Mouse (Mus musculus) WW6 (cell line): ENCODE data around the gene Eif2ak4.

ENCODE experiments used
- DNase-seq: peaks from one replicate; pipeline ENCODE4 v3.0.0-alpha.2; 2013; ENCODE audit warnings: low read depth, low spot score

The Eif2ak4 gene

DNA sequence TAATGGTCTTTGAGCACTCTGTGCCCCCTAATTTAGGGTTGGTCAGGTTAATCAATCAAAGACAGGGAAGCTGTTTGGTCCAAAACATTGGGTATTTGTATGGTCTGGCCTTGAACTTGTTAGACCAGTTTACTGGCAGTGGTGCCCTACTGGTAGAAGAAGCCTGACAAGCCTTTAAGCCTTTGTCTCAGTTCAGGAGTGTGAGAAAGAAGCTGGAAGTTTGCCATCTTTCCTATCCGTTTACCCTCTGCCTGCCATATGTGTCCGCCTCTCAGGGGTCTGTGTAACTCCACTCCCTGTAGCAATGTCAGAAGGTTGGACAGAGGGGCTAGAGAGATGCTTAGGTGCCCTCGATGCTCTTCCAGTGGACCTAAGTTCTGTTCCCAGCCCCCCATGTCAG, 76.0 kb downstream of the Eif2ak4 start:
- no peak for DNase-seq

DNA sequence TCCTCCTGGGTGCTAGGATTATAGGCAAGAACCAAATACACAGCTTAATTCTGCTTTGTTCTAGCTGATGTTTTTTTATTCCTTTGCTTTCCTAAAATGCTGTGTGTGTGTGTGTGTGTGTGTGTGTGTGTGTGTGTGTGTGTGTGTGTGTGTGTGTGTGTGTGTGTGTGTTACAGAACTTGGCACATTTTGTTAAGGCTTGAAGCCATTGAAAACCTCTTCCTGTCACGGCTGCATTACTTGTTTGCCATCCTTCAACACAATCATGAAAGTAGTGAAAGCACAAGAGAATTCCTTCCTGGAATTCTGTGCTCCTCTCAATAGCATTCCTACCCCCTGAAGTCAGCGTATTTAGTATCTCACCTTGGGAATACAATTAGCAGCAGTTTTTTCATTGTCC, 77.5 kb downstream of the Eif2ak4 start:
- DNase-seq = no peak

DNA sequence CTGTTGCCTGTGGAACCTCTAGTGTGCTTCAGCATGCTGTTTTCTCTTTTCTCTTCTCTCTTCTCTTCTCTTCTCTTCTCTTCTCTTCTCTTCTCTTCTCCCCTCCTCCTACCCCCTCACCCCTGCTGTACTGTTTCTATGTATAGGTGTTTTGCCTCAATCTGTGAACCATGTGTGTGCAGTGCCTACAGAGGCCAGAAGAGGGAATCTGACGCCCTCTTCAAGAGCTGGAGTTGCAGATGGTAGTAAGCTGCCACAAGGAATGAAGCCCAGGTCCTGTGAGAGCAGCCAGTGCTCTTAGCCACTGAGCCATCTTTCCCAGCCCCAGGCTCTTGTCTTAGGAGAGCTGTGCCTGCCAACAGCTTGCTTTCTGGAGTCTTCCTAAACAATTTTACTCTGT, 78.2 kb downstream of the Eif2ak4 start:
- DNase-seq = no peak

DNA sequence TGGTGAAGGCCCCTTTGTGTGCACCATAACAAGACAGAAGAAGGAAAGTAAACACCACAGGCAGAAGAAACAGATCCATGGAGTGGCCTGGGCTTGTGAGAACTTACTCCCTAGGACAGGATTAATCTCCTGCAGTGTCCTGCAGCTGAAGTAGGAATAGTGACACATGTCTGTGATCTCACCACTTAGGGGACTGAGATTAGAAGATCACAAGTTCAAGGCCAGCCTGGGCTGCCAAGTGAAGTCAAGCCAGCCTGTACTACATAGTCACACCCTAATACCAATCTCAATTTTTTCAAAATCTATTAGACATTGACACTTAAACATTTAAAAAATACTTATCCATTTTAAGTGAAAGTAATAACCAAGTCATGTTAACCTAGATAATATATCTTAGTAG, 79.9 kb downstream of the Eif2ak4 start:
- DNase-seq = no peak

- no peak for DNase-seq
Observed at GRCm38 (mm10) chr2:118478833-118479549, 90.6 kb downstream of the Eif2ak4 start.

DNA sequence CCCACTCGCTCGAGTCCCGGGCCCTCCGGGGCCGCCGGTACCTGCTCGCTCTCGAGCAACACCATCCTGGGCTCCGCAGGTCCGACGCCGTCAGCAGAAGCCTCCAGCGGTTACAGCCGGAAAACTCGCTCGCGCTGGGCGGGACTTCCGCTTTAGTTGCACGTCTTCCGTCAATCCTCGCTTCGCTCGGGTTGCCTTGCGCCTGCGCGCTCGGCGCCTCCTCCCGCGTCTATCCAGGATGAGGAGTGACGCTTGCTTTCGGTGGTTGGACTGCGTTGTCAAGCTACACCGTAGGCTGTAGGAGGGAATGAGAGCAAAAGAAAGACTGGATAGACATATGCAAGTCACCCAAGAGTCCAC, 91.1 kb downstream of the Eif2ak4 start, which contains the start of gene Srp14:
Gene Srp14 (minus strand): TSS at position 162 of the 360 bp plus-strand sequence.
- peak; percentile 91 for DNase-seq

DNA sequence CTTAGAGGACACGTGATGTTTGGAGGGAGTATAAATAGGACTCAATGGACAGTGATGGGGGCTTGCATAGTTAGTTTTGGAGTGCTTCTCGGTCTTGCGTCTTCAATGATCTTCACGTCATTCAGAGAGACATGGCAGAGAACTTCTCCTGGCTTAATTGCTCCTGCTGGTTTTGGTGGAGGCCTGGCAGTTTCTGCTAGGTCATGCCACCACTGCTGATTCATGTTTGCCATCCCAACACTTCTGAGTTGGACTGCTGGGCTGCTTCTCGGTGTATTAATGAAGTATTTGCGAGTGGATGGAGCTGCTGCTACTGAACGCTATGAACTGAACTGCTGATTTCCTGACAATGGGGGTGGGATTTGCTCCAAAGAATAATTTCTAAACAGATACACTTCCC, 92.5 kb downstream of the Eif2ak4 start:
- DNase-seq = no peak

- DNase-seq = no peak
Observed at GRCm38 (mm10) chr2:118483032-118483431, 94.6 kb downstream of the Eif2ak4 start.

GRCm38 (mm10) chr2:118484386-118484898, 96.0 kb downstream of the Eif2ak4 start:
- DNase-seq = no peak

- peak; percentile 40 for DNase-seq
Observed at GRCm38 (mm10) chr2:118485415-118485814, 97.0 kb downstream of the Eif2ak4 start.

DNA sequence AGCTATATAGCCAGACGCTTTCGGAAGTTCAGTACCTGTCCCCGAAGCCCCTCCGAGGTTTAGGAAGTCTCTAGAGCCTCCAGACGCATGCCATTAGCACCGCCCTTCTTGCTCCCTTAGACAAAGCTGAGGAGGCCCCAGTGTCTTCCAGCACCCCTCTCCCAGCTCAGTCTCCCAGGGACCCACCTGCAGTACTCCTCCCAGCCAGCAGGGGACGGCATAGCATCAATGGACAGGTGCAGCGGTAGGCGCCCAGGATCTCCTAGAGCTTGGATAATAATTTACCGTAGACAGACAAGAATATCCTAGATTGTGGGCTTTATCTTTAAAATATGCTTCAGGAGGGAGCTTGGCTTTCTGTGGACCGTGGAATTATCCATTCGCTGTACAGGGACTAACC, 98.5 kb downstream of the Eif2ak4 start:
- peak; percentile 62 for DNase-seq

- no peak for DNase-seq
Observed at GRCm38 (mm10) chr2:118487806-118488205, 99.4 kb downstream of the Eif2ak4 start.

- DNase-seq = no peak
Observed at GRCm38 (mm10) chr2:118490241-118491091, 102.0 kb downstream of the Eif2ak4 start.

- DNase-seq = no peak
Observed at GRCm38 (mm10) chr2:118491281-118491731, 102.9 kb downstream of the Eif2ak4 start.

DNA sequence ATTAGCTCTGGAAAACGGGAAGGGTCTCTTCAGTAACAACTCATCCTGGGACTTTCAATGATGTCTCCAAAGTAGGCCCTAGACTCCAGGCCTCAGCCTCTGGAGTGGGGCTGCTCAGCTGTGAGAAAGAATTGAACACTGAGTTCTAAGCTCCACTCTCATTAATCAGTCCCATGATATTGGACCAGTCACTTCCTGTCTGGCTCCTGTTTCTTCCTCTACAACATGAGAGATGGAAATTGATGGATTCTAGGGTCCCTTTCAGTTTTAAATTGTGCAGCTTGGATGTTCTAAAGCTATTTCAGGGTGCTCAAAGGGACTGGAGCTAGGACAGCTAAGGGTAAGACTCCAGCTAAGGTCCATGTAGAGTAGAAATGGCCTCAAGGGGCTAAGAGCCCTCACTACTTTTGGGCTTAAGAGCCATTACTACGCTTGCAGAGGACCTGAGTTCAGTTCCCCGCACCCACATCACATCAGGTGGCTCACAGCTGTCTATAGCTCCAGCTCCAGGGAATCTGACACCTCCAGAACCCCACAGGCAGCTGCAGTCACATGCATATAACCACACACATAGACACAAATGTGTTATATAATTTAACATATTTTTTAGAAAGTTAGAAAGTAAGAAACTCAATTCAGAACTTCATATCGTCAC, 103.5 kb downstream of the Eif2ak4 start:
- no peak for DNase-seq

DNA sequence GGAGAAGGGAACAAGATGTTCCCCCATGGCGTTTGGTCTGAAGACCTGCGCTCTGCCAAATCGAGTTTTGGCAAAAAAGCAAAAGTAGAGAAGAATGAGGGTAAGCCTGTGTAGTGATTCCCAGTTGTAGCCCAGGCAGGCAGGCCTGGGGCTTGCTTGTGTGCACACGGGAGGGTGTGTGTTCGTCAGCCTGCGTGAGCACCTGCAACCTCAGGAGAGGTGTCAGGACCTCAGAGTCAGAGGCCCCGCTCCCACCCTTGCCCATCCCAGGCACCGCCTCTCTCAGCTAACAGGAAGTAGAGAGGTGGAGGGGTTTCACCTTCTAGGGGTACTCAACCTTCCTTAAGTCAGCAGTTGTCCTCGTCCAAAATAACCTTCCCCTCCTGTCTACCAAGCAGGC, 106.6 kb downstream of the Eif2ak4 start:
- no peak for DNase-seq

GRCm38 (mm10) chr2:118497890-118498289, 109.5 kb downstream of the Eif2ak4 start:
- no peak for DNase-seq

GRCm38 (mm10) chr2:118498476-118498875, 110.1 kb downstream of the Eif2ak4 start:
- DNase-seq = no peak

GRCm38 (mm10) chr2:118499135-118499961, 110.9 kb downstream of the Eif2ak4 start:
- DNase-seq = no peak

DNA sequence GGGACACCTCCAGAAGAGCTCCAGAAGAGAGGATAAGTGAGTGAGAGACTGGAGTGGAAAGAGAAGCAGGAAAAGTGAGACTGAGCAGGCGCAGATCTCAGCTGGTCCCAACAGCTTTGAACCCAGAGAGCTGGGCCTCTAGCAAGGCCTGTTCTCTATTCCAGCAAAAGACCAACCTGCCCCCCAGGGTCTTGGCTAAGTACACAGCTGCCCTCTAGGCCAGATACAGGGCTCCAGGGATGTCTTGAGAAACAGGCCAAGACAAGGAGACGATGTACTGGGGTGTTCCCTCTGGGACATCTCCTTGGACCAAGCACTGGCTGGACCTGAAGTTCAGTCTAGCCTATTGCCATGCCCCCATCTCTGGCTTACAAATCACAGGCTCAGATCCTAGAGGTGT, 111.8 kb downstream of the Eif2ak4 start:
- DNase-seq = no peak

GRCm38 (mm10) chr2:118507126-118507525, 118.7 kb downstream of the Eif2ak4 start:
- DNase-seq = no peak
